Comparison of ENCODE assay signal across 17 mouse cellular contexts in genomic region chr17:88492107-88492460, GRCm38 (mm10). TPM values are rescaled to one million over a fixed set of nuclear protein-coding genes. Genes with fewer than 3 reads are reported as not detected.
A peak's percentile ranks its signal among the peaks of the same experiment; 100 is the strongest.
DNase-seq lines count a peak whose midpoint lies in the region; ATAC-seq lines count a peak whose summit lies in the region.
"Had no signal": no experiment of that assay in that cellular context is flagged by ENCODE, and none has a peak within 500 bp of the region (broad histone marks: within the 10 kb centered on the region; RNA-seq: fewer than 3 reads in every experiment).

No protein-coding gene starts in this region.

- intact Hi-C loops in heart, postnatal 36 days (cut with DNase I) = no loop called here

- H3K4me1 ChIP-seq in liver, embryonic 11.5 days (replicated peaks; ENCODE audit: control insufficient read depth, insufficient read depth, low read length) = no peaks in the 10 kb centered on the region
- H3K4me1 ChIP-seq in liver, embryonic 12.5 days = no peaks in the 10 kb centered on the region
- H3K4me1 ChIP-seq in midbrain, embryonic 11.5 days (ENCODE audit: control insufficient read depth, insufficient read depth, low read length) = peaks cover 14% of the 10 kb centered on the region
- H3K4me1 ChIP-seq in midbrain, embryonic 14.5 days (ENCODE audit: control insufficient read depth, insufficient read depth, low read length) = peaks cover 21% of the 10 kb centered on the region

- no peak for ATAC-seq in liver, embryonic 11.5 days (replicated peaks; ENCODE audit: low FRiP score)
- ATAC-seq in liver, embryonic 12.5 days = no peak
- no peak for ATAC-seq in midbrain, embryonic 11.5 days (ENCODE audit: low FRiP score)
- no peak for ATAC-seq in midbrain, embryonic 14.5 days (ENCODE audit: low FRiP score, low TSS enrichment)
- ATAC-seq: Patski had no signal

- H3K9me3 ChIP-seq in liver, embryonic 11.5 days (ENCODE audit: control insufficient read depth, low read length) = no peaks in the 10 kb centered on the region
- no peaks in the 10 kb centered on the region for H3K9me3 ChIP-seq in liver, embryonic 12.5 days (replicated peaks)
- no peaks in the 10 kb centered on the region for H3K9me3 ChIP-seq in midbrain, embryonic 11.5 days (ENCODE audit: control insufficient read depth, low read length)
- H3K9me3 ChIP-seq in midbrain, embryonic 14.5 days (ENCODE audit: control insufficient read depth, low read length) = no peaks in the 10 kb centered on the region
- H3K9me3 ChIP-seq: G1E had no signal

- no peak overlapping the region for H3K4me2 ChIP-seq in liver, embryonic 11.5 days
- no peak overlapping the region for H3K4me2 ChIP-seq in liver, embryonic 12.5 days
- H3K4me2 ChIP-seq in midbrain, embryonic 11.5 days = no peak overlapping the region
- H3K4me2 ChIP-seq in midbrain, embryonic 14.5 days (ENCODE audit: low read length) = no peak overlapping the region

- DNase-seq in heart, adult 11 months = peak; percentile 62
- DNase-seq in heart, postnatal 36 days = no peak
- DNase-seq in liver, embryonic 11.5 days (ENCODE audit: low spot score) = peak; percentile 25
- DNase-seq in midbrain, embryonic 11.5 days (ENCODE audit: low spot score, missing footprints) = peak; percentile 78
- no peak for DNase-seq in midbrain, embryonic 14.5 days
- DNase-seq: adrenal gland, adult 2 months; adrenal gland, adult 8-10 months; adrenal gland, postnatal 10 days; adrenal gland, postnatal 14 days; adrenal gland, postnatal 25 days; adrenal gland, postnatal 36 days; cerebellum, adult 11 months; cerebellum, adult 11-12 months had no signal

- H3K27ac ChIP-seq in liver, embryonic 11.5 days (ENCODE audit: low read depth, low read length) = no peak overlapping the region
- no peak overlapping the region for H3K27ac ChIP-seq in liver, embryonic 12.5 days
- H3K27ac ChIP-seq in midbrain, embryonic 11.5 days (ENCODE audit: low read depth, low read length) = no peak overlapping the region
- H3K27ac ChIP-seq in midbrain, embryonic 14.5 days (replicated peaks; ENCODE audit: low read depth, low read length) = no peak overlapping the region

- no peak overlapping the region for H3K4me3 ChIP-seq in liver, embryonic 11.5 days (ENCODE audit: low read depth, low read length)
- H3K4me3 ChIP-seq in liver, embryonic 12.5 days = no peak overlapping the region
- no peak overlapping the region for H3K4me3 ChIP-seq in midbrain, embryonic 11.5 days (ENCODE audit: low read depth, low read length)
- H3K4me3 ChIP-seq in midbrain, embryonic 14.5 days (replicated peaks; ENCODE audit: low read depth, low read length) = no peak overlapping the region

- H3K36me3 ChIP-seq in liver, embryonic 11.5 days (ENCODE audit: control insufficient read depth, insufficient read depth, low read length) = peaks cover 3% of the 10 kb centered on the region; the same call in 1 of the 2 replicates
- peaks cover 45% of the 10 kb centered on the region for H3K36me3 ChIP-seq in liver, embryonic 12.5 days
- no peaks in the 10 kb centered on the region for H3K36me3 ChIP-seq in midbrain, embryonic 11.5 days (ENCODE audit: control insufficient read depth, insufficient read depth, low read length)
- H3K36me3 ChIP-seq in midbrain, embryonic 14.5 days (ENCODE audit: control insufficient read depth, insufficient read depth, low read length) = no peaks in the 10 kb centered on the region

- WGBS in liver, embryonic 11.5 days = 89% methylated on average over 5 of the region's 5 CpGs
- 82% methylated on average over 5 of the region's 5 CpGs for WGBS in liver, embryonic 12.5 days (ENCODE audit: insufficient replicate concordance)
- 90% methylated on average over 5 of the region's 5 CpGs for WGBS in midbrain, embryonic 11.5 days
- WGBS in midbrain, embryonic 14.5 days = 97% methylated on average over 5 of the region's 5 CpGs

- no peak overlapping the region for H3K9ac ChIP-seq in liver, embryonic 11.5 days (ENCODE audit: low read depth, low read length)
- no peak overlapping the region for H3K9ac ChIP-seq in liver, embryonic 12.5 days
- H3K9ac ChIP-seq in midbrain, embryonic 11.5 days (ENCODE audit: low read length) = no peak overlapping the region
- H3K9ac ChIP-seq in midbrain, embryonic 14.5 days (replicated peaks; ENCODE audit: low read length) = no peak overlapping the region

- no peaks in the 10 kb centered on the region for H3K27me3 ChIP-seq in liver, embryonic 11.5 days (replicated peaks; ENCODE audit: control insufficient read depth, insufficient read depth, low read length)
- H3K27me3 ChIP-seq in liver, embryonic 12.5 days (replicated peaks) = no peaks in the 10 kb centered on the region
- no peaks in the 10 kb centered on the region for H3K27me3 ChIP-seq in midbrain, embryonic 11.5 days (ENCODE audit: control insufficient read depth, insufficient read depth, low read length)
- no peaks in the 10 kb centered on the region for H3K27me3 ChIP-seq in midbrain, embryonic 14.5 days (ENCODE audit: control insufficient read depth, insufficient read depth, low read length)
- H3K27me3 ChIP-seq: CH12.LX, Patski had no signal

RNA-seq across cellular contexts. Expression of gene Ppp1r21, which starts 37.8 kb away (rescaled TPM):
- 10 to 100 TPM in 1 of 2 experiments, 1 to 10 TPM in 1; 9.6 to 13.4 TPM for total RNA-seq in heart, postnatal 36 days (2021)
- polyA plus RNA-seq in liver, embryonic 11.5 days (2014; fragmentation: Nextera tagmentation; extraction: Ambion mirVana) = 16.2 and 16.6 TPM in 2 replicates
- polyA plus RNA-seq in liver, embryonic 12.5 days (2016; fragmentation: Nextera tagmentation; extraction: Ambion mirVana) = 8.8 and 11.2 TPM in 2 replicates
- polyA plus RNA-seq in midbrain, embryonic 11.5 days (2014; fragmentation: Nextera tagmentation; extraction: Ambion mirVana) = 22.7 and 24.0 TPM in 2 replicates
- 47.2 and 48.6 TPM in 2 replicates for polyA plus RNA-seq in midbrain, embryonic 14.5 days (2014; fragmentation: Nextera tagmentation; extraction: Ambion mirVana)

RNA-seq across cellular contexts. Expression of gene Foxn2, which starts 51.6 kb away (rescaled TPM):
- total RNA-seq in heart, postnatal 36 days (2021) = 1 to 10 TPM; 8.7 to 9.9 TPM
- 15.0 and 15.3 TPM in 2 replicates for polyA plus RNA-seq in liver, embryonic 11.5 days (2014; fragmentation: Nextera tagmentation; extraction: Ambion mirVana)
- 17.5 and 18.5 TPM in 2 replicates for polyA plus RNA-seq in liver, embryonic 12.5 days (2016; fragmentation: Nextera tagmentation; extraction: Ambion mirVana)
- 7.2 and 8.2 TPM in 2 replicates for polyA plus RNA-seq in midbrain, embryonic 11.5 days (2014; fragmentation: Nextera tagmentation; extraction: Ambion mirVana)
- polyA plus RNA-seq in midbrain, embryonic 14.5 days (2014; fragmentation: Nextera tagmentation; extraction: Ambion mirVana) = 7.7 and 9.8 TPM in 2 replicates

Comparison
In these comparisons a context has a peak if more than half of its experiments do, and no peak if none do; other contexts are left out.
1. DNase-seq: peak in heart, adult 11 months (single experiment), liver, embryonic 11.5 days (single experiment) and midbrain, embryonic 11.5 days (single experiment); none in heart, postnatal 36 days (0 of 2) and midbrain, embryonic 14.5 days (single experiment).